Mouse (Mus musculus) neural tube, embryonic 15.5 days (tissue): Measurements from ENCODE around the gene Rapgef2. TPM values are rescaled to one million over a fixed set of nuclear protein-coding genes. Genes with fewer than 3 reads are reported as not detected.

Experiments
- ATAC-seq: fragments of 200-750 bp; cut with Nextera tagmentation; 2 replicates; pipeline ENCODE4 v1.8.0; 2017; ENCODE audit warnings: mild to moderate bottlenecking, moderate TSS enrichment, moderate library complexity; ENCODE audit not compliant: low FRiP score
- H3K27ac ChIP-seq: fragments of 300-500 bp; sonication (generic); replicated peaks from 2 replicates; pipeline ENCODE4 v1.5.1; 2015; ENCODE audit warnings: mild to moderate bottlenecking, inconsistent platforms
- H3K27me3 ChIP-seq: fragments of 300-500 bp; sonication (generic); replicated peaks from 2 replicates; pipeline ENCODE4 v1.6.1; 2015; ENCODE audit warnings: inconsistent platforms
- H3K36me3 ChIP-seq: fragments of 300-500 bp; sonication (generic); 2 replicates; pipeline ENCODE4 v1.6.1; 2015; ENCODE audit warnings: inconsistent platforms
- H3K4me1 ChIP-seq: fragments of 300-500 bp; sonication (generic); 2 replicates; pipeline ENCODE4 v1.6.1; 2015; ENCODE audit warnings: inconsistent platforms
- H3K4me2 ChIP-seq: fragments of 300-500 bp; sonication (generic); 2 replicates; pipeline ENCODE4 v1.6.1; 2015; ENCODE audit warnings: inconsistent platforms, mild to moderate bottlenecking, moderate library complexity
- H3K4me3 ChIP-seq: fragments of 300-500 bp; sonication (generic); replicated peaks from 2 replicates; pipeline ENCODE4 v1.5.1; 2015; ENCODE audit warnings: mild to moderate bottlenecking, inconsistent platforms
- H3K9ac ChIP-seq: fragments of 300-500 bp; sonication (generic); replicated peaks from 2 replicates; pipeline ENCODE4 v1.6.1; 2015; ENCODE audit warnings: mild to moderate bottlenecking, inconsistent platforms
- H3K9me3 ChIP-seq: fragments of 300-500 bp; sonication (generic); replicated peaks from 2 replicates; pipeline ENCODE4 v1.6.1; 2016; ENCODE audit warnings: inconsistent platforms
- WGBS: fragments of 180-500 bp; shearing (Covaris S2); methylation state at CpG from one replicate; pipeline ENCODE4 v1.1.7; 2015; ENCODE audit warnings: mixed read lengths; 5-methylcytosine and 5-hydroxymethylcytosine counted together
- polyA plus RNA-seq: library from polyadenylated mRNA; unstranded; fragments of >200 nt; fragmentation: Nextera tagmentation; extraction: Ambion mirVana; gene quantifications from 2 replicates; pipeline ENCODE4 v1.2.1, GENCODE M21; 2015

Gene Rapgef2
- polyA plus RNA-seq, 1 experiment from 2014 or later, result 11.2 TPM

GRCm38 (mm10) chr3:79296586-79296985 is 10.3 kb upstream of the Rapgef2 start:
- no peak overlapping the region for H3K9ac ChIP-seq

GRCm38 (mm10) chr3:79296049-79296448 is 9.7 kb upstream of the Rapgef2 start:
- no peak overlapping the region for H3K27ac ChIP-seq
- H3K27me3 ChIP-seq, result no peaks in the 10 kb centered on the region
- no peak overlapping the region for H3K4me3 ChIP-seq
- 0 out of 2 replicates have a peak, but pooled peaks cover 3% of the 10 kb centered on the region for H3K4me1 ChIP-seq
- no peak overlapping the region for H3K4me2 ChIP-seq
- no peaks in the 10 kb centered on the region for H3K9me3 ChIP-seq
- 70% methylated on average over 5 of the region's 5 CpGs for WGBS
- ATAC-seq, result no peak
- no peaks in the 10 kb centered on the region for H3K36me3 ChIP-seq
- no peak overlapping the region for H3K9ac ChIP-seq

More at GRCm38 (mm10) chr3:79296586-79296985, 10.3 kb upstream of the Rapgef2 start:
- H3K27me3 ChIP-seq, result no peaks in the 10 kb centered on the region
- no peaks in the 10 kb centered on the region for H3K9me3 ChIP-seq
- no peak overlapping the region for H3K27ac ChIP-seq
- WGBS, result 82% methylated on average over 3 of the region's 3 CpGs
- H3K4me2 ChIP-seq, result no peak overlapping the region
- no peak overlapping the region for H3K4me3 ChIP-seq
- ATAC-seq, result no peak
- no peaks in the 10 kb centered on the region for H3K4me1 ChIP-seq
- H3K36me3 ChIP-seq, result no peaks in the 10 kb centered on the region

- 0 out of 2 replicates have a peak, but pooled peaks cover 3% of the 10 kb centered on the region for H3K4me1 ChIP-seq
- no peak overlapping the region for H3K27ac ChIP-seq
- WGBS, result 91% methylated on average over 3 of the region's 3 CpGs
- no peak overlapping the region for H3K9ac ChIP-seq
- no peaks in the 10 kb centered on the region for H3K27me3 ChIP-seq
- no peak overlapping the region for H3K4me3 ChIP-seq
- no peak for ATAC-seq
- no peaks in the 10 kb centered on the region for H3K9me3 ChIP-seq
- no peak overlapping the region for H3K4me2 ChIP-seq
- H3K36me3 ChIP-seq, result no peaks in the 10 kb centered on the region
Measured at GRCm38 (mm10) chr3:79294701-79295100, 8.4 kb upstream of the Rapgef2 start.

- Histone ChIP-seq H3K27ac (no peak overlapping the region), H3K36me3 (no peaks in the 10 kb centered on the region), H3K9ac (no peak overlapping the region), H3K4me3 (no peak overlapping the region), H3K4me1 (peaks cover 5% of the 10 kb centered on the region), H3K4me2 (no peak overlapping the region), H3K27me3 (0 out of 2 replicates have a peak, but pooled peaks cover 3% of the 10 kb centered on the region), H3K9me3 (no peaks in the 10 kb centered on the region)
- WGBS, result 66% methylated on average over 4 of the region's 4 CpGs
- ATAC-seq, result no peak
Measured at GRCm38 (mm10) chr3:79293023-79293422, 6.7 kb upstream of the Rapgef2 start.

DNA sequence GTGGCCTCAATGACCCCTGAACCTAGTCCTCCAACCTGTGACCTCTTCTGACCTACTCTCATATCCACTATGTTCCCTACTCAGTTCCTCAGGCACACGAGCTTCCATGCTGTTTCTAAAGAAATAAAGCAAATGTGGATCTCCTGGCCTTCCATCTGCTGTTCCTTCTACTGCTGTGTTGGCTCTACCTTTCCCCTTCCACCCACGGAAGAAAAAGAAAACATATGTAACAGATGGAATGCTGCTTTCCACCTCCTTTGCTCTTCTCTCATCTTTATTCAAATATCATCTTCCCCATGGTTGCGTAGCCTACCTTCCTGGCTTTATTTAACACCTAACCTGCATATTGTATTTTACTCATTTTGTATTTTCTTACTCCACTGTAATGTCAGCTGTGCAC is 2.7 kb upstream of the Rapgef2 start:
- peaks cover 26% of the 10 kb centered on the region for H3K4me1 ChIP-seq
- H3K27ac ChIP-seq, result no peak overlapping the region
- WGBS, result 78% methylated on average over 3 of the region's 3 CpGs
- no peak overlapping the region for H3K4me3 ChIP-seq
- H3K9me3 ChIP-seq, result no peaks in the 10 kb centered on the region
- no peaks in the 10 kb centered on the region for H3K36me3 ChIP-seq
- 0 out of 2 replicates have a peak, but pooled peaks cover 3% of the 10 kb centered on the region for H3K27me3 ChIP-seq
- no peak overlapping the region for H3K4me2 ChIP-seq
- no peak for ATAC-seq
- no peak overlapping the region for H3K9ac ChIP-seq

- Histone ChIP-seq H3K27ac (peak overlapping the region; percentile 92), H3K4me3 (peak overlapping the region; percentile 86), H3K9me3 (no peaks in the 10 kb centered on the region), H3K4me1 (peaks cover 37% of the 10 kb centered on the region), H3K4me2 (peak overlapping the region; percentile 82), H3K36me3 (no peaks in the 10 kb centered on the region), H3K9ac (peak overlapping the region; percentile 89), H3K27me3 (0 out of 2 replicates have a peak, but pooled peaks cover 3% of the 10 kb centered on the region)
- ATAC-seq, result peak; percentile 1; the same call in 1 of the 2 replicates
- 19% methylated on average over 17 of the region's 17 CpGs for WGBS
Measured at GRCm38 (mm10) chr3:79287699-79288458, 1.6 kb upstream of the Rapgef2 start.

GRCm38 (mm10) chr3:79287108-79287576 is 825 bp upstream of the Rapgef2 start:
- ATAC-seq, result peak; percentile 97
- 0 out of 2 replicates have a peak, but pooled peaks cover 3% of the 10 kb centered on the region for H3K27me3 ChIP-seq

DNA sequence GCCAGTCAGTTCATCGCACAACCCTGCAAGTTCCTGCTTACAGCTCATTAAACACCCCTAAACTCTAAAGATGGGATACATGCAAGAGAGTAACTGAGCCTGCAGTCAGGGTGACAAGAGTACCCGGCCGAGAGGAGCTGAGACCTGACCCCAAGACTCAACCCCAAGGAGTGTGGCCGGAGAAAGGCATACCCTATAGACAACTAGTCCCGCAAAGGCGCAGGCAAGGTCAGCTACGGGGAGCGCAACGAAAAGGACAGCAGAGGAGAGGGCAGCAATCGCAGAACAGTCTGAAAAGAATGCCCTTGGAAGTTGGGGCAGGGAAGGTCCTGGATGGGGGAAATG is 314 bp downstream of the Rapgef2 start:
- Histone ChIP-seq H3K9ac (peak overlapping the region; percentile 89), H3K36me3 (no peaks in the 10 kb centered on the region), H3K27me3 (0 out of 2 replicates have a peak, but pooled peaks cover 3% of the 10 kb centered on the region), H3K4me2 (peak overlapping the region; percentile 82), H3K4me1 (peaks cover 47% of the 10 kb centered on the region), H3K27ac (peak overlapping the region; percentile 92), H3K9me3 (no peaks in the 10 kb centered on the region), H3K4me3 (peak overlapping the region; percentile 86)
- 0% methylated on average over 10 of the region's 10 CpGs for WGBS
- ATAC-seq, result no peak

More at GRCm38 (mm10) chr3:79287108-79287576, 825 bp upstream of the Rapgef2 start:
- Histone ChIP-seq H3K4me1 (peaks cover 44% of the 10 kb centered on the region), H3K4me3 (peak overlapping the region; percentile 86), H3K27ac (peak overlapping the region; percentile 92), H3K36me3 (no peaks in the 10 kb centered on the region), H3K9me3 (no peaks in the 10 kb centered on the region), H3K4me2 (peak overlapping the region; percentile 82), H3K9ac (peak overlapping the region; percentile 89)
- 0% methylated on average over 51 of the region's 60 CpGs for WGBS

DNA sequence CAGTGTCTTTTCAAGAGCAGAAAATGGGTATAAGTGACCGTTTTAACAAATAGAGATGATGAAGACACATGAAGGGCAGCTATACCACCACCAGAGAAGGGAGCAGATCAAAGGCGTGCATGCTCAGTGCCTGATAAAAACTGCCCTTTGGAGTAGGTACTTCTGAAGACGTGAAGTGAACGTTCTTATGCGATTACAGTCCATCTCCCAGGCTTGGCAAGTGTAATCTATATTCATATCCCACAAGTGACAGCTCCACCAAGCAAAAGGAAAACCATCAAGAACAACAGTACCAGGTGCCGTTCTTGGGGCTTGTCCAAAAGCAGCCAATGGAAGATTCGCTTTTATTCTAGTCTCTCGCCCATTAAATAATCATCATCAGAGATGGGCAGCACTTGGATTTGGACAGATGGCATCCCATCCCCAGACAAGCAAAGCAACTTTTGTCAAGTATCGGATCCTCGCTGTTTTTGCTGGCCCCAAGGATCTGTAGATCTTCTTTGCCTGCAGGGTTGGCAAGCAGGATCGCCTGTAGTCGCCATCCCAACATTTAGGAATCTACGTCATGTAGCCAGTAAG is 1.1 kb downstream of the Rapgef2 start:
- no peak overlapping the region for H3K27ac ChIP-seq
- peak overlapping the region; percentile 86 for H3K4me3 ChIP-seq
- WGBS, result 42% methylated on average over 13 of the region's 13 CpGs
- H3K9me3 ChIP-seq, result no peaks in the 10 kb centered on the region
- peaks cover 47% of the 10 kb centered on the region for H3K4me1 ChIP-seq
- H3K27me3 ChIP-seq, result 0 out of 2 replicates have a peak, but pooled peaks cover 3% of the 10 kb centered on the region
- H3K9ac ChIP-seq, result peak overlapping the region; percentile 89
- ATAC-seq, result no peak
- no peaks in the 10 kb centered on the region for H3K36me3 ChIP-seq
- peak overlapping the region; percentile 82 for H3K4me2 ChIP-seq

DNA sequence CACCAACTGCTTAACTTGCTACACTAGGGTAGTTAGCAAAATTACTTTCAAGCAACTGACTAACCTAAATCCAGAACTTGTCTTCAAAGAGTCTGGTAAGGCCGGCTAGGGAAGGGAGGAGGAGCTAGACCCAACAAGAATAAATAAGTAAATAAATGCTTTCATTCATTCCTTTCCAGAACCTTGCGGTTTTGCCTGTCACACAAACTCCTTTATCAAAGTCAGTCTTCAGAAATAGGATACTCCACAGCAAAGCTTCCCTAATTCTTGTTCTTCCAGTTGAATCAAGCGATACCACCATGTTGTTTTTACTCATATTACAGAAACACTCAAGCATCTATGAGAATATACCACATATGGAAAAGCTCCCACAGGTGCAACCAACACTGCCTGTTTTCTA is 2.3 kb downstream of the Rapgef2 start:
- ATAC-seq, result no peak
- Histone ChIP-seq H3K36me3 (no peaks in the 10 kb centered on the region), H3K9ac (no peak overlapping the region), H3K27ac (no peak overlapping the region), H3K4me2 (peak overlapping the region; percentile 82), H3K27me3 (0 out of 2 replicates have a peak, but pooled peaks cover 2% of the 10 kb centered on the region), H3K9me3 (no peaks in the 10 kb centered on the region), H3K4me3 (no peak overlapping the region; the same call in 1 of the 2 replicates), H3K4me1 (peaks cover 47% of the 10 kb centered on the region)
- 72% methylated on average over 3 of the region's 3 CpGs for WGBS

GRCm38 (mm10) chr3:79283031-79283430 is 3.3 kb downstream of the Rapgef2 start:
- ATAC-seq, result no peak

More at GRCm38 (mm10) chr3:79283031-79283430, 3.3 kb downstream of the Rapgef2 start:
- WGBS, result 33% methylated on average over 2 of the region's 2 CpGs
- Histone ChIP-seq H3K4me2 (peak overlapping the region; percentile 82; the same call in 1 of the 2 replicates), H3K4me1 (peaks cover 46% of the 10 kb centered on the region), H3K27ac (no peak overlapping the region), H3K36me3 (no peaks in the 10 kb centered on the region), H3K9me3 (no peaks in the 10 kb centered on the region), H3K27me3 (no peaks in the 10 kb centered on the region), H3K4me3 (no peak overlapping the region), H3K9ac (no peak overlapping the region)
